Comparison of ENCODE assay signal across 10 mouse cellular contexts in genomic region chr3:108206731-108207375, GRCm38 (mm10). TPM values are rescaled to one million over a fixed set of nuclear protein-coding genes. Genes with fewer than 3 reads are reported as not detected.
DNase-seq lines count a peak whose midpoint lies in the region; ATAC-seq and TF ChIP-seq lines count a peak whose summit lies in the region.
"Had no signal": no experiment of that assay in that cellular context is flagged by ENCODE, and none has a peak within 500 bp of the region (broad histone marks: within the 10 kb centered on the region; RNA-seq: fewer than 3 reads in every experiment).

No protein-coding gene starts in this region.

- ATAC-seq in heart, embryonic 11.5 days (replicated peaks; ENCODE audit: insufficient number of reproducible peaks, low FRiP score, low TSS enrichment): no peak
- ATAC-seq in embryonic facial prominence, embryonic 14.5 days (ENCODE audit: low read depth): peak; percentile 17

- H3K4me2 ChIP-seq in heart, embryonic 11.5 days: no peak overlapping the region
- peak overlapping the region; percentile 31 for H3K4me2 ChIP-seq in embryonic facial prominence, embryonic 14.5 days (ENCODE audit: low read depth, low read length)
- H3K4me2 ChIP-seq: heart, embryonic 12.5 days; hindbrain, embryonic 15.5 days; liver, embryonic 13.5 days had no signal

- H3K36me3 ChIP-seq in heart, embryonic 11.5 days (ENCODE audit: control insufficient read depth, insufficient read depth, low read length): peaks cover 17% of the 10 kb centered on the region
- peaks cover 44% of the 10 kb centered on the region for H3K36me3 ChIP-seq in embryonic facial prominence, embryonic 14.5 days (ENCODE audit: control insufficient read depth, insufficient read depth, low read length)

- WGBS in heart, embryonic 11.5 days (ENCODE audit: insufficient replicate concordance): 89% methylated on average over 15 of the region's 15 CpGs
- 65% methylated on average over 15 of the region's 15 CpGs for whole genome bisulfite sequencing in embryonic facial prominence, embryonic 14.5 days

- no peak overlapping the region for H3K4me3 ChIP-seq in heart, embryonic 11.5 days (ENCODE audit: low read depth, low read length)
- no peak overlapping the region for H3K4me3 ChIP-seq in left cerebral cortex, adult 2 months
- H3K4me3 ChIP-seq in embryonic facial prominence, embryonic 14.5 days (ENCODE audit: low read depth, low read length): peak overlapping the region; percentile 2; the same call in 1 of the 2 replicates
- H3K4me3 ChIP-seq: heart, embryonic 12.5 days; hindbrain, embryonic 15.5 days; liver, embryonic 13.5 days had no signal

- H3K27me3 ChIP-seq in heart, embryonic 11.5 days (ENCODE audit: control insufficient read depth, insufficient read depth, low read length): no peaks in the 10 kb centered on the region
- H3K27me3 ChIP-seq in embryonic facial prominence, embryonic 14.5 days (replicated peaks; ENCODE audit: control insufficient read depth, insufficient read depth, low read length): no peaks in the 10 kb centered on the region
- H3K27me3 ChIP-seq: heart, embryonic 12.5 days; hindbrain, embryonic 15.5 days had no signal

- H3K9me3 ChIP-seq in heart, embryonic 11.5 days (replicated peaks; ENCODE audit: control insufficient read depth, low read length): no peaks in the 10 kb centered on the region
- H3K9me3 ChIP-seq in embryonic facial prominence, embryonic 14.5 days (ENCODE audit: control insufficient read depth, low read length): no peaks in the 10 kb centered on the region
- H3K9me3 ChIP-seq: heart, embryonic 12.5 days; hindbrain, embryonic 15.5 days; liver, embryonic 13.5 days had no signal

- DNase-seq in heart, adult 11 months: peak; percentile 91
- peak in 1 of 2 experiments; percentile 18 for DNase-seq in left cerebral cortex, adult 2 months (ENCODE audit: extremely low spot score in 1 of 2, low spot score in 2 of 2)
- DNase-seq in left cerebral cortex, adult 18-20 months (ENCODE audit: low spot score in 2 of 2): no peak
- DNase-seq in brain, adult 2 months (ENCODE audit: low read depth, low spot score): peak; percentile 60
- peak; percentile 93 for DNase-seq in embryonic facial prominence, embryonic 14.5 days (ENCODE audit: low spot score)
- DNase-seq in ovary, postnatal 14 days (ENCODE audit: low spot score): no peak
- DNase-seq: liver, embryonic 13.5 days had no signal

- no peak for TF ChIP-seq CTCF in left cerebral cortex, adult 2 months (IDR thresholded peaks at IDR 0.05)

- peaks cover 10% of the 10 kb centered on the region; the same call in 1 of the 2 replicates for H3K4me1 ChIP-seq in heart, embryonic 11.5 days (ENCODE audit: control insufficient read depth, insufficient read depth, low read length)
- peaks cover 23% of the 10 kb centered on the region for H3K4me1 ChIP-seq in embryonic facial prominence, embryonic 14.5 days (ENCODE audit: control insufficient read depth, insufficient read depth, low read length)

- intact Hi-C loops in left cerebral cortex, adult 2 months (cut with DNase I): no loop called here

- H3K9ac ChIP-seq in heart, embryonic 11.5 days (ENCODE audit: low read depth, low read length): no peak overlapping the region
- no peak overlapping the region for H3K9ac ChIP-seq in embryonic facial prominence, embryonic 14.5 days (ENCODE audit: low read depth, low read length)
- H3K9ac ChIP-seq: heart, embryonic 12.5 days; hindbrain, embryonic 15.5 days; liver, embryonic 13.5 days had no signal

- no peak overlapping the region for H3K27ac ChIP-seq in heart, embryonic 11.5 days (ENCODE audit: low read depth, low read length)
- peak overlapping the region; percentile 40 for H3K27ac ChIP-seq in left cerebral cortex, adult 2 months
- peak overlapping the region; percentile 78 for H3K27ac ChIP-seq in embryonic facial prominence, embryonic 14.5 days (replicated peaks; ENCODE audit: low read depth, low read length)
- H3K27ac ChIP-seq: hindbrain, embryonic 15.5 days; liver, embryonic 13.5 days had no signal

RNA-seq across cellular contexts. Expression of gene Atxn7l2, which starts 3.9 kb away (rescaled TPM):
- polyA plus RNA-seq in heart, embryonic 11.5 days (2014; fragmentation: Nextera tagmentation; extraction: Ambion mirVana): 7.1 and 8.4 TPM in 2 replicates
- total RNA-seq in left cerebral cortex, adult 2 months (2021): 10 to 100 TPM; 30.6 to 32.8 TPM
- total RNA-seq in left cerebral cortex, adult 18-20 months (2021): 10 to 100 TPM; 22.9 to 27.9 TPM
- 15.6 and 20.2 TPM in 2 replicates for polyA plus RNA-seq in embryonic facial prominence, embryonic 14.5 days (2014; fragmentation: Nextera tagmentation; extraction: Ambion mirVana)

RNA-seq across cellular contexts. Expression of gene Cyb561d1, which starts 5.8 kb away (rescaled TPM):
- polyA plus RNA-seq in heart, embryonic 11.5 days (2014; fragmentation: Nextera tagmentation; extraction: Ambion mirVana): 1.7 and 2.0 TPM in 2 replicates
- total RNA-seq in left cerebral cortex, adult 2 months (2021): 10 to 100 TPM; 18.8 to 20.7 TPM
- 10 to 100 TPM; 20.6 to 21.4 TPM for total RNA-seq in left cerebral cortex, adult 18-20 months (2021)
- polyA plus RNA-seq in embryonic facial prominence, embryonic 14.5 days (2014; fragmentation: Nextera tagmentation; extraction: Ambion mirVana): 1.9 and 2.7 TPM in 2 replicates

RNA-seq across cellular contexts. Expression of gene Sypl2, which starts 19.6 kb away (rescaled TPM):
- polyA plus RNA-seq in heart, embryonic 11.5 days (2014; fragmentation: Nextera tagmentation; extraction: Ambion mirVana): 1.0 and 1.1 TPM in 2 replicates
- total RNA-seq in left cerebral cortex, adult 2 months (2021): 1 to 10 TPM; 1.7 to 2.0 TPM
- total RNA-seq in left cerebral cortex, adult 18-20 months (2021): 1 to 10 TPM; 2.3 TPM
- 6.8 and 11.4 TPM in 2 replicates for polyA plus RNA-seq in embryonic facial prominence, embryonic 14.5 days (2014; fragmentation: Nextera tagmentation; extraction: Ambion mirVana)

RNA-seq across cellular contexts. Expression of gene Amigo1, which starts 20.7 kb away (rescaled TPM):
- polyA plus RNA-seq in heart, embryonic 11.5 days (2014; fragmentation: Nextera tagmentation; extraction: Ambion mirVana): 1.3 and 1.9 TPM in 2 replicates
- 10 to 100 TPM; 80.2 to 82.8 TPM for total RNA-seq in left cerebral cortex, adult 2 months (2021)
- 10 to 100 TPM; 78.2 to 79.7 TPM for total RNA-seq in left cerebral cortex, adult 18-20 months (2021)
- polyA plus RNA-seq in embryonic facial prominence, embryonic 14.5 days (2014; fragmentation: Nextera tagmentation; extraction: Ambion mirVana): 5.1 and 5.3 TPM in 2 replicates

RNA-seq across cellular contexts. Expression of gene Psma5, which starts 49.9 kb away (rescaled TPM):
- 242 TPM in 2 replicates for polyA plus RNA-seq in heart, embryonic 11.5 days (2014; fragmentation: Nextera tagmentation; extraction: Ambion mirVana)
- 10 to 100 TPM; 64.9 to 80.9 TPM for total RNA-seq in left cerebral cortex, adult 2 months (2021)
- 10 to 100 TPM; 68.9 to 76.7 TPM for total RNA-seq in left cerebral cortex, adult 18-20 months (2021)
- polyA plus RNA-seq in embryonic facial prominence, embryonic 14.5 days (2014; fragmentation: Nextera tagmentation; extraction: Ambion mirVana): 303 and 324 TPM in 2 replicates

Comparison
In these comparisons a context has a peak if more than half of its experiments do, and no peak if none do; other contexts are left out.
1. DNase-seq: peak in heart, adult 11 months (single experiment), brain, adult 2 months (single experiment) and embryonic facial prominence, embryonic 14.5 days (single experiment); none in left cerebral cortex, adult 18-20 months (0 of 2) and ovary, postnatal 14 days (single experiment).